Mouse (Mus musculus): ENCODE results near the gene Lrrc8c. TPM values are rescaled to one million over a fixed set of nuclear protein-coding genes. Genes with fewer than 3 reads are reported as not detected.

The Lrrc8c gene
- total and polyA plus RNA-seq, 3 experiments, result 33.0 to 46.0 TPM; not detected in 1

DNA sequence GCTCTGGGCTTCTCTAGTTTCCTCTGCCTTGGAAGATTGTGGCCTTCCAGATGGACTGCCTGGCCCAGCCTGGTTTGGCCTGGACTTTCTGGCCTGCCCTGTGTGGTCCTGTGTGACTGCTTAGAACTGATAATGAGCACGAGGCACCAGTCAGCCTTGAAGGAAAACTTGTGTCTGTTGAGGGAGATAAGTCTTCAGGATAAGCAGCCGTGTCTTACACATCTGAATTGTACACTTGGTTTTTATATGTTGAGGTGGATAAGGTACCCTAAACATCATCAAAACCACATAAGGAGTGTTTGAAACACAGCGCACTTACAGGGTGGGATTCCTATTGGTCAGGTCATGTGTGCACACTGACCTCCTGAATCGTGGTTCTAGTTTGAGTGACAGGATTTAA lies 46.6 kb downstream of the Lrrc8c start:
- no peak overlapping the region for H3K4me3 ChIP-seq (ENCODE audit: control insufficient read depth in 1 of 2, insufficient read depth in 1 of 2, low read depth in 2 of 2, low read length in 2 of 2)
- peaks cover 3% of the 10 kb centered on the region; the same call in 1 of the 2 replicates for H3K79me2 ChIP-seq (ENCODE audit: control insufficient read depth, insufficient read depth, low read length, poor library complexity)
- H3K36me3 ChIP-seq (ENCODE audit: control insufficient read depth in 1 of 2, insufficient read depth in 2 of 2, low read length in 2 of 2), result peaks cover 10 to 42% of the 10 kb centered on the region in 2 experiments
- peaks cover 28 to 39% of the 10 kb centered on the region in 2 experiments for H3K4me1 ChIP-seq (ENCODE audit: control insufficient read depth in 1 of 2, insufficient read depth in 2 of 2, low read length in 2 of 2)
- no peaks in the 10 kb centered on the region for H3K9me3 ChIP-seq (replicated peaks; ENCODE audit: insufficient read depth, low read length)
- no peak overlapping the region for H3K9ac ChIP-seq (ENCODE audit: control insufficient read depth, low read depth, low read length, poor library complexity, severe bottlenecking)
- peak; percentile 78 for DNase-seq (ENCODE audit: low read depth, low spot score)
- no peaks in the 10 kb centered on the region for H3K27me3 ChIP-seq (ENCODE audit: control insufficient read depth in 1 of 2, insufficient read depth in 2 of 2, low read length in 2 of 2)
- TF ChIP-seq ZNF384 (IDR thresholded peaks at IDR 0.05; ENCODE audit: low read depth, low read length) (no peak), MYC (IDR thresholded peaks at IDR 0.05; ENCODE audit: low read depth, low read length) (peak; percentile 90; the same call in 1 of the 2 replicates), CHD1 (IDR thresholded peaks at IDR 0.05; ENCODE audit: low read depth, low read length) (no peak), MAFK (IDR thresholded peaks at IDR 0.05; ENCODE audit: borderline replicate concordance, low read depth, low read length) (0 out of 2 replicates have a peak, but pooled peaks have one; percentile 18), HCFC1 (IDR thresholded peaks at IDR 0.05; ENCODE audit: low read depth, low read length) (no peak), NELFE (IDR thresholded peaks at IDR 0.05; ENCODE audit: low read depth, low read length) (no peak), USF1 (IDR thresholded peaks at IDR 0.05; ENCODE audit: low read depth, low read length) (peak; percentile 66), TCF12 (IDR thresholded peaks at IDR 0.05; ENCODE audit: low read depth, low read length) (peak; percentile 96), ETS1 (IDR thresholded peaks at IDR 0.05; ENCODE audit: low read depth, low read length) (peak; percentile 87), MYB (IDR thresholded peaks at IDR 0.05; ENCODE audit: low read depth, low read length) (peak; percentile 12; the same call in 1 of the 2 replicates), GATA1 (IDR thresholded peaks at IDR 0.05; ENCODE audit: low read depth, low read length) (peak; percentile 94), UBTF (IDR thresholded peaks at IDR 0.05; ENCODE audit: borderline replicate concordance, insufficient read depth, low read depth, low read length) (no peak), POLR2AphosphoS2 (IDR thresholded peaks at IDR 0.05; ENCODE audit: low read length) (no peak), POLR2AphosphoS5 (IDR thresholded peaks at IDR 0.05; ENCODE audit: borderline replicate concordance, low read depth, low read length) (no peak), CHD2 (IDR thresholded peaks at IDR 0.05; ENCODE audit: low read length) (no peak; the same call in 1 of the 2 replicates), GABPA (IDR thresholded peaks at IDR 0.05; ENCODE audit: low read depth, low read length) (no peak), JUND (IDR thresholded peaks at IDR 0.05; ENCODE audit: low read depth, low read length) (no peak), POLR2A (IDR thresholded peaks at IDR 0.05; ENCODE audit: control insufficient read depth in 1 of 2, insufficient read depth in 1 of 2, low read depth in 1 of 2, low read length in 2 of 2, poor library complexity in 1 of 2) (no peak), MEF2A (IDR thresholded peaks at IDR 0.05; ENCODE audit: extremely low read depth, insufficient replicate concordance, low read depth, low read length, poor library complexity, severe bottlenecking) (no peak), SIN3A (IDR thresholded peaks at IDR 0.05; ENCODE audit: low read length) (peak; percentile 59), TAL1 (IDR thresholded peaks at IDR 0.05; ENCODE audit: low read length) (peak; percentile 94), MXI1 (IDR thresholded peaks at IDR 0.05; ENCODE audit: low read depth, low read length) (peak; percentile 78), SMC3 (IDR thresholded peaks at IDR 0.05; ENCODE audit: low read depth, low read length) (no peak; the same call in 1 of the 2 replicates), MAX (IDR thresholded peaks at IDR 0.05; ENCODE audit: low read length) (peak; percentile 93), E2F4 (IDR thresholded peaks at IDR 0.05; ENCODE audit: borderline replicate concordance, low read depth, low read length) (no peak), BHLHE40 (IDR thresholded peaks at IDR 0.05; ENCODE audit: borderline replicate concordance, low read depth, low read length) (peak; percentile 93), RCOR1 (IDR thresholded peaks at IDR 0.05; ENCODE audit: low read depth, low read length) (peak; percentile 76), EP300 (IDR thresholded peaks at IDR 0.05; ENCODE audit: low read depth in 1 of 2, low read length in 2 of 2) (peak; percentile 91 to 96)
- H3K27ac ChIP-seq (ENCODE audit: control insufficient read depth, low read depth, low read length), result peak overlapping the region; percentile 76

All from MEL (cell line).